Mouse (Mus musculus) lung, postnatal 0 days (tissue): ENCODE data around the gene Grm4.

Source experiments
- CTCF ChIP-seq: IDR thresholded peaks from 2 replicates; pipeline ENCODE4 v1.5.1; 2016; ENCODE audit warnings: antibody characterized with exemption, mild to moderate bottlenecking
- EP300 ChIP-seq: IDR thresholded peaks from 2 replicates; pipeline ENCODE4 v1.6.1; 2016; ENCODE audit warnings: antibody characterized with exemption, mild to moderate bottlenecking, control low read depth

DNA sequence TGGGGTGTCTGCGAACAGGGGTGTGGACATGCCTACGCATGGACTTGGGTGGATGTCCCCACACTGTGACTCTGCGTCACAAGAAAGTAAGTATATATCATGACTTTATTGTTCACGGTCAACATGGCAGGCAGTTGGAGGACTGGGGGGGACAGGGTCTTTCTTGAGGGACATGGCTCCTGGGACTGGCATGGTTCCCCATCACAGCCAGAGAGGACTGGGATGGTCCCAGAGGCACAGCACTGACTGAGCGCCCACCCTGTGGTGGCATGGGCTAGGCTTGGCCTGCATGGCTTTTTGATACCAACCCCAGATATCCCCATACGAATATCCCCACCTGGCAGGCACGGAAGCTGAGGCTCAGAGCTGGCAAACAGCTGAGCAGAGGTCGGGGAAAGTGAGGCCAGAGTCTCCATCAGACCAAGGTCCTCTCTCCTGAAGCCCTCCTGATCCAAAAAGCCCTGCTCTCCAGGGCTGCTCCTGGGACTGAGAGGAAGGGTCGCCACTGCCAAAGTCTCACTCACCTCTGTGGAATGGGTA, 64.1 kb downstream of the Grm4 start:
- TF ChIP-seq CTCF (no peak), EP300 (no peak)
